In the genomic region with DNA sequence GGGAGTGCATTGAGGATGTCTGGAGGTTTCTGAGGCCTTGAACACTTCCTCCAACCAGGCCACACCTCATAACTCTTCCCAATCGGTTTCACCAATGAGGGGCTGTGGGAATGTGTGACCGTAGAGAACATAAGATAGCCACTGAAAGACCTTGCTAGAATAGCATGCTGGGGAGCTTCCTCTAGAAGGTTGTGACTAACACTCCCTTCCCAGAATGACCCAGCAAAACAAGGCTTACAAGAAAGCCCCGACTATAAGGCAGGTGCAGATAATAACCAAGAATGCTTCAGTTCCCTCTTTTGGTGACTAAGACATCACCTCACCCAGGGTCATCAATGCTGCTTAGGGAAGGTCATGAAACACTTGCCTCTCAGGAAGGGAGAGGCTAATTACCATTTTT, we compare ENCODE assay signal across 33 mouse cellular contexts. TPM values are rescaled to one million over a fixed set of nuclear protein-coding genes. Genes with fewer than 3 reads are reported as not detected.
DNase-seq lines count a peak whose midpoint lies in the region; ATAC-seq and TF ChIP-seq lines count a peak whose summit lies in the region.
"Had no signal": no experiment of that assay in that cellular context is flagged by ENCODE, and none has a peak within 500 bp of the region (broad histone marks: within the 10 kb centered on the region; RNA-seq: fewer than 3 reads in every experiment).

No protein-coding gene starts in this region.

- no peaks in the 10 kb centered on the region for H3K27me3 ChIP-seq in CH12.LX (replicated peaks)
- H3K27me3 ChIP-seq in heart, embryonic 10.5 days (ENCODE audit: insufficient read depth, poor library complexity, severe bottlenecking), result no peaks in the 10 kb centered on the region
- H3K27me3 ChIP-seq in forebrain, embryonic 14.5 days (replicated peaks; ENCODE audit: control insufficient read depth, insufficient read depth, low read length), result no peaks in the 10 kb centered on the region
- H3K27me3 ChIP-seq: embryonic facial prominence, embryonic 13.5 days; forebrain, embryonic 13.5 days; heart, embryonic 12.5 days; heart, embryonic 15.5 days; hindbrain, embryonic 13.5 days; Patski had no signal

- no peak for TF ChIP-seq CTCF in CH12.LX (conservative IDR thresholded peaks at IDR 0.05 in 1 of 2, IDR thresholded peaks at IDR 0.05 in 1 of 2; ENCODE audit: low read depth in 2 of 2, low read length in 2 of 2)

- peak; percentile 79 for TF ChIP-seq EP300 in CH12.LX (IDR thresholded peaks at IDR 0.05; ENCODE audit: low read length)

- dilution Hi-C loops in CH12.LX (cut with MboI; ENCODE audit: extremely low pct_ligation_motif_present, extremely low pct_unique_long_range_greater_than_20kb, low sequenced_read_pairs), result no loop called here

- in situ Hi-C loops in CH12.LX (cut with MboI; ENCODE audit: low pct_ligation_motif_present, low pct_unique_long_range_greater_than_20kb, low sequenced_read_pairs), result no loop called here
- in situ Hi-C loops in ES-E14 (cut with MboI; ENCODE audit: low sequenced_read_pairs in 2 of 2, unreplicated experiment in 2 of 2), result no loop called here

- H3K4me1 ChIP-seq in CH12.LX (ENCODE audit: control insufficient read depth in 1 of 2, insufficient read depth in 2 of 2) (peaks cover 5 to 16% of the 10 kb centered on the region in 2 experiments; a peak in 3 of 4 replicates), ES-E14 (ENCODE audit: control insufficient read depth in 2 of 2, insufficient read depth in 2 of 2, low read length in 2 of 2, poor library complexity in 1 of 2) (peaks cover 7% of the 10 kb centered on the region in 2 experiments; a peak in 3 of 4 replicates)
- peaks cover 5% of the 10 kb centered on the region; the same call in 1 of the 2 replicates for H3K4me1 ChIP-seq in heart, embryonic 10.5 days
- no peaks in the 10 kb centered on the region for H3K4me1 ChIP-seq in forebrain, embryonic 14.5 days (ENCODE audit: control insufficient read depth, insufficient read depth, low read length)
- H3K4me1 ChIP-seq: embryonic facial prominence, embryonic 10.5 days; embryonic facial prominence, embryonic 13.5 days; heart, embryonic 15.5 days had no signal

- H3K36me3 ChIP-seq in CH12.LX (replicated peaks in 1 of 2; ENCODE audit: control insufficient read depth in 1 of 2, insufficient read depth in 1 of 2, low read length in 1 of 2) (no peaks in the 10 kb centered on the region), ES-E14 (ENCODE audit: control insufficient read depth, insufficient read depth, low read length, poor library complexity, severe bottlenecking) (no peaks in the 10 kb centered on the region)
- H3K36me3 ChIP-seq in heart, embryonic 10.5 days, result no peaks in the 10 kb centered on the region
- no peaks in the 10 kb centered on the region for H3K36me3 ChIP-seq in forebrain, embryonic 14.5 days (ENCODE audit: control insufficient read depth, insufficient read depth, low read length)
- H3K36me3 ChIP-seq: embryonic facial prominence, embryonic 10.5 days; embryonic facial prominence, embryonic 13.5 days; forebrain, embryonic 10.5 days; heart, embryonic 12.5 days; heart, embryonic 15.5 days; hindbrain, embryonic 10.5 days; hindbrain, embryonic 13.5 days had no signal

- 76% methylated on average over 3 of the region's 3 CpGs for WGBS in heart, embryonic 10.5 days
- WGBS in forebrain, embryonic 14.5 days, result 92% methylated on average over 3 of the region's 3 CpGs

- H3K4me3 ChIP-seq in CH12.LX (replicated peaks in 1 of 3; ENCODE audit: low read depth in 2 of 3, low read length in 2 of 3, poor library complexity in 1 of 3) (no peak overlapping the region), ES-E14 (ENCODE audit: insufficient read depth in 1 of 2, low read depth in 1 of 2, low read length in 2 of 2, poor library complexity in 1 of 2, severe bottlenecking in 1 of 2) (no peak overlapping the region)
- no peak overlapping the region for H3K4me3 ChIP-seq in heart, embryonic 10.5 days
- no peak overlapping the region for H3K4me3 ChIP-seq in forebrain, embryonic 14.5 days (ENCODE audit: low read depth, low read length)
- H3K4me3 ChIP-seq: embryonic facial prominence, embryonic 10.5 days; embryonic facial prominence, embryonic 13.5 days; forebrain, embryonic 10.5 days; forebrain, embryonic 13.5 days; gastrocnemius, adult 2 months; heart, embryonic 12.5 days; heart, embryonic 15.5 days; hindbrain, embryonic 10.5 days; hindbrain, embryonic 13.5 days had no signal

- TF ChIP-seq POLR2A in CH12.LX (IDR thresholded peaks at IDR 0.05; ENCODE audit: low read depth, low read length), result no peak

- ATAC-seq in forebrain, embryonic 14.5 days, result no peak
- ATAC-seq: activated CD4-positive, CD25-positive, alpha-beta regulatory T cell, adult 4 months; forebrain, embryonic 13.5 days; forebrain, postnatal 0 days; hindbrain, embryonic 16.5 days; intestine, postnatal 0 days; Patski had no signal

- DNase-seq in CH12.LX (ENCODE audit: extremely low read depth) (peak; percentile 81), ES-E14 (ENCODE audit: low read depth, low spot score) (no peak), R1 (ENCODE audit: low read depth, low spot score) (peak; percentile 98)
- DNase-seq in left cerebral cortex, adult 8-10 months (ENCODE audit: low spot score in 2 of 2), result no peak
- no peak for DNase-seq in heart, embryonic 10.5 days (ENCODE audit: low spot score)
- no peak for DNase-seq in forebrain, embryonic 14.5 days (ENCODE audit: low spot score)
- DNase-seq: adrenal gland, adult 8-10 months; adrenal gland, postnatal 25 days; B cell, adult 2 months; cerebellum, adult 11-12 months; cerebellum, adult 8-10 months; cerebellum, postnatal 10 days; cerebellum, postnatal 36 days; embryo, embryonic 11 days; forebrain, postnatal 0 days; gastrocnemius, adult 2 months; gastrocnemius, postnatal 14 days; heart, adult 11 months; heart, postnatal 10 days; heart, postnatal 36 days; kidney, adult 2 months had no signal

- peaks cover 8% of the 10 kb centered on the region for H3K9me3 ChIP-seq in CH12.LX (replicated peaks; ENCODE audit: low read length)
- H3K9me3 ChIP-seq in ES-E14 (ENCODE audit: control insufficient read depth, insufficient read depth, low read depth, low read length), result no peaks in the 10 kb centered on the region
- H3K9me3 ChIP-seq in heart, embryonic 10.5 days, result no peaks in the 10 kb centered on the region
- no peaks in the 10 kb centered on the region for H3K9me3 ChIP-seq in forebrain, embryonic 14.5 days (replicated peaks; ENCODE audit: control insufficient read depth, low read length)
- H3K9me3 ChIP-seq: embryonic facial prominence, embryonic 13.5 days; forebrain, embryonic 10.5 days; forebrain, embryonic 13.5 days; heart, embryonic 12.5 days; heart, embryonic 15.5 days; hindbrain, embryonic 10.5 days; hindbrain, embryonic 13.5 days had no signal

- H3K27ac ChIP-seq in CH12.LX (ENCODE audit: insufficient read depth, low read depth), result peak overlapping the region; percentile 56
- peak overlapping the region; percentile 99 for H3K27ac ChIP-seq in ES-E14 (ENCODE audit: insufficient read depth, low read depth, low read length, poor library complexity, severe bottlenecking)
- no peak overlapping the region for H3K27ac ChIP-seq in heart, embryonic 10.5 days
- no peak overlapping the region for H3K27ac ChIP-seq in forebrain, embryonic 14.5 days (ENCODE audit: low read depth, low read length)
- H3K27ac ChIP-seq: embryonic facial prominence, embryonic 10.5 days; embryonic facial prominence, embryonic 13.5 days; forebrain, embryonic 10.5 days; forebrain, embryonic 13.5 days; gastrocnemius, adult 2 months; heart, embryonic 15.5 days; hindbrain, embryonic 10.5 days; hindbrain, embryonic 13.5 days had no signal

- H3K9ac ChIP-seq in CH12.LX (ENCODE audit: insufficient read depth, low read depth) (no peak overlapping the region), ES-E14 (ENCODE audit: insufficient read depth, low read depth, low read length, poor library complexity, severe bottlenecking) (no peak overlapping the region)
- no peak overlapping the region for H3K9ac ChIP-seq in forebrain, embryonic 14.5 days (ENCODE audit: low read length)
- H3K9ac ChIP-seq: embryonic facial prominence, embryonic 13.5 days; forebrain, embryonic 13.5 days; forebrain, postnatal 0 days; heart, embryonic 12.5 days; heart, embryonic 15.5 days; hindbrain, embryonic 13.5 days had no signal

- no peaks in the 10 kb centered on the region for H3K79me2 ChIP-seq in CH12.LX (replicated peaks; ENCODE audit: control insufficient read depth, extremely low read depth, insufficient read depth, poor library complexity, severe bottlenecking)

- no peak overlapping the region; the same call in 1 of the 2 replicates for H3K4me2 ChIP-seq in CH12.LX (ENCODE audit: insufficient read depth, low read depth, poor library complexity, severe bottlenecking)
- no peak overlapping the region for H3K4me2 ChIP-seq in forebrain, embryonic 14.5 days (ENCODE audit: low read length)
- H3K4me2 ChIP-seq: embryonic facial prominence, embryonic 13.5 days; forebrain, embryonic 13.5 days; heart, embryonic 12.5 days; heart, embryonic 15.5 days; hindbrain, embryonic 13.5 days had no signal

- no peak; the same call in 1 of the 2 replicates for TF ChIP-seq RAD21 in CH12.LX (IDR thresholded peaks at IDR 0.05; ENCODE audit: low read depth, low read length)

TF ChIP-seq in CH12.LX, 34 proteins besides CTCF, POLR2A, EP300 and RAD21 (continues in another document):
- TF ChIP-seq PAX5 (IDR thresholded peaks at IDR 0.05; ENCODE audit: low read length) (no peak), ZNF384 (IDR thresholded peaks at IDR 0.05; ENCODE audit: low read depth, low read length) (no peak), ZC3H11A (IDR thresholded peaks at IDR 0.05; ENCODE audit: low read depth, low read length) (no peak), USF1 (IDR thresholded peaks at IDR 0.05; ENCODE audit: low read depth, low read length) (no peak), TCF12 (IDR thresholded peaks at IDR 0.05; ENCODE audit: low read depth, low read length) (peak; percentile 44; the same call in 1 of the 2 replicates), ZKSCAN1 (IDR thresholded peaks at IDR 0.05; ENCODE audit: borderline replicate concordance, low read depth, low read length) (no peak)

TF ChIP-seq in ES-E14, 5 proteins besides CTCF, POLR2A, EP300 and RAD21:
- TF ChIP-seq CHD2 (IDR thresholded peaks at IDR 0.05; ENCODE audit: low read depth, low read length) (no peak), HCFC1 (IDR thresholded peaks at IDR 0.05; ENCODE audit: borderline replicate concordance, insufficient read depth, low read length) (no peak), ZNF384 (IDR thresholded peaks at IDR 0.05; ENCODE audit: low read depth, low read length) (no peak), ZC3H11A (IDR thresholded peaks at IDR 0.05; ENCODE audit: borderline replicate concordance, low read depth, low read length) (no peak), MAFK (IDR thresholded peaks at IDR 0.05; ENCODE audit: insufficient read depth, low read depth, low read length) (no peak)

RNA-seq across cellular contexts. Expression of a gene that starts 12.6 kb away (rescaled TPM):
- total RNA-seq in CH12.LX (2012; rRNA removed) (14.9 and 16.9 TPM in 2 replicates), CH12.LX (2014; rRNA removed) (14.1 and 19.8 TPM in 2 replicates), ES-E14 (2012; rRNA removed) (27.4 and 28.1 TPM in 2 replicates)
- 30.7 and 34.8 TPM in 2 replicates for polyA plus RNA-seq in CH12.LX (2012; ENCODE audit: insufficient read length, low read depth)
- 10 to 100 TPM; 65.9 to 75.7 (median 71.9) TPM for total RNA-seq in left cerebral cortex, adult 8-10 months (2022)
- 43.2 and 46.3 TPM in 2 replicates for polyA plus RNA-seq in heart, embryonic 10.5 days (2016; fragmentation: Nextera tagmentation; extraction: Ambion mirVana)
- 43.8 and 50.8 TPM in 2 replicates for polyA plus RNA-seq in forebrain, embryonic 14.5 days (2014; fragmentation: Nextera tagmentation; extraction: Ambion mirVana)

Comparison
In these comparisons a context has a peak if more than half of its experiments do, and no peak if none do; other contexts are left out.
1. DNase-seq: peak in CH12.LX (single experiment) and R1 (single experiment); none in ES-E14 (single experiment), left cerebral cortex, adult 8-10 months (0 of 2), heart, embryonic 10.5 days (single experiment) and forebrain, embryonic 14.5 days (single experiment).
2. H3K27ac ChIP-seq: peak in CH12.LX (single experiment) and ES-E14 (single experiment); none in heart, embryonic 10.5 days (single experiment) and forebrain, embryonic 14.5 days (single experiment).